Comparison of ENCODE assay signal across 11 mouse cellular contexts in the genomic region with DNA sequence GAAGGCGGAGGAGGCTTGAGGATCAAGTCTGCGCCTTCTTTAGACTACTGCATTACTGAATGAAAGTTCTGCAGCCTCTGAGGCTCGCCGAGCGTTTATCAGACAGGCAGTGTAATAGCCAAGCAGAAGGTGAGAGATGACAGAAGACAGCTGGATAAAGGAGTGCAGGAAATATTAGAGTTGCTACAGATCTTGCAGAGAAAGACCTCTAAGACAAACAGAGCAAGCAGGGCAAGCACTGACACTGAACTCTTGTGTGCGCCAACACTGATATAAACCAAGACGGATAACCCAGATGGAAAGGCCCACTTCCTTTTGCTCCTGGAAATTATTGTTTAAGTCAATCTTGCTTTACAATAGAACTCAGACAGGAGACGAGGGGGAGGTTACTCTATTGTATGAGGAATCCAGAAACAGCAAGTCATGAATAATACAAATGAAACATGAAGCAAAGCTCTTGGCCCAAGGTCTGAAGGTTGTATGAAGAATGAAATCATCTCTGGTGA.
DNase-seq lines count a peak whose midpoint lies in the region; ATAC-seq and TF ChIP-seq lines count a peak whose summit lies in the region.
"Had no signal": no experiment of that assay in that cellular context is flagged by ENCODE, and none has a peak within 500 bp of the region (broad histone marks: within the 10 kb centered on the region; RNA-seq: fewer than 3 reads in every experiment).

No protein-coding gene starts in this region.

- DNase-seq in frontal cortex, postnatal 14 days (ENCODE audit: low spot score in 2 of 2), result no peak
- DNase-seq in liver, postnatal 0 days, result no peak
- no peak for DNase-seq in liver, embryonic 11.5 days (ENCODE audit: low spot score)
- no peak for DNase-seq in stomach, postnatal 0 days (ENCODE audit: low spot score)
- DNase-seq in cerebellum, adult 18-20 months, result no peak
- DNase-seq: adrenal gland, postnatal 14 days had no signal

- ATAC-seq in frontal cortex, adult (ENCODE audit: low TSS enrichment), result 0 out of 2 replicates have a peak, but pooled peaks have one; percentile 48
- ATAC-seq in liver, postnatal 0 days, result no peak
- no peak for ATAC-seq in liver, embryonic 11.5 days (replicated peaks; ENCODE audit: low FRiP score)
- peak; percentile 93 for ATAC-seq in lung, embryonic 15.5 days (ENCODE audit: borderline replicate concordance, extremely low read depth, low FRiP score, low TSS enrichment)
- peak; percentile 77 for ATAC-seq in stomach, postnatal 0 days (ENCODE audit: low FRiP score, low TSS enrichment)
- ATAC-seq in CD4-positive, CD25-positive, alpha-beta regulatory T cell, adult 4 months, result no peak
- ATAC-seq: midbrain, embryonic 15.5 days had no signal

- no peaks in the 10 kb centered on the region for H3K9me3 ChIP-seq in liver, postnatal 0 days (ENCODE audit: low read length)
- no peaks in the 10 kb centered on the region for H3K9me3 ChIP-seq in liver, embryonic 11.5 days (ENCODE audit: control insufficient read depth, low read length)
- no peaks in the 10 kb centered on the region for H3K9me3 ChIP-seq in lung, embryonic 15.5 days
- no peaks in the 10 kb centered on the region for H3K9me3 ChIP-seq in stomach, postnatal 0 days (ENCODE audit: control insufficient read depth, low read length)
- H3K9me3 ChIP-seq: midbrain, embryonic 15.5 days; neural tube, embryonic 12.5 days had no signal

- H3K4me1 ChIP-seq in liver, postnatal 0 days (ENCODE audit: insufficient read depth), result 0 out of 2 replicates have a peak, but pooled peaks cover 2% of the 10 kb centered on the region
- H3K4me1 ChIP-seq in liver, embryonic 11.5 days (replicated peaks; ENCODE audit: control insufficient read depth, insufficient read depth, low read length), result no peaks in the 10 kb centered on the region
- peaks cover 21% of the 10 kb centered on the region for H3K4me1 ChIP-seq in lung, embryonic 15.5 days
- H3K4me1 ChIP-seq in stomach, postnatal 0 days (replicated peaks; ENCODE audit: control insufficient read depth, insufficient read depth), result no peaks in the 10 kb centered on the region
- H3K4me1 ChIP-seq: midbrain, embryonic 15.5 days had no signal

- no peak overlapping the region for H3K4me3 ChIP-seq in liver, postnatal 0 days (ENCODE audit: low read depth, low read length)
- H3K4me3 ChIP-seq in liver, embryonic 11.5 days (ENCODE audit: low read depth, low read length), result no peak overlapping the region
- no peak overlapping the region for H3K4me3 ChIP-seq in lung, embryonic 15.5 days
- no peak overlapping the region for H3K4me3 ChIP-seq in stomach, postnatal 0 days (ENCODE audit: low read depth, low read length)
- H3K4me3 ChIP-seq: midbrain, embryonic 15.5 days; neural tube, embryonic 12.5 days had no signal

- TF ChIP-seq EP300 in liver, postnatal 0 days (IDR thresholded peaks at IDR 0.05; ENCODE audit: low read depth), result no peak
- no peak for TF ChIP-seq EP300 in stomach, postnatal 0 days (optimal IDR thresholded peaks at IDR 0.05)

- no peak for TF ChIP-seq CTCF in liver, postnatal 0 days (IDR thresholded peaks at IDR 0.05; ENCODE audit: low read depth)
- TF ChIP-seq CTCF in stomach, postnatal 0 days (IDR thresholded peaks at IDR 0.05; ENCODE audit: low read depth), result no peak

- no peak overlapping the region for H3K9ac ChIP-seq in liver, postnatal 0 days (replicated peaks)
- H3K9ac ChIP-seq in liver, embryonic 11.5 days (ENCODE audit: low read depth, low read length), result no peak overlapping the region
- H3K9ac ChIP-seq in lung, embryonic 15.5 days, result no peak overlapping the region
- no peak overlapping the region for H3K9ac ChIP-seq in stomach, postnatal 0 days (ENCODE audit: low read length)
- H3K9ac ChIP-seq: midbrain, embryonic 15.5 days; neural tube, embryonic 12.5 days had no signal

- no peaks in the 10 kb centered on the region for H3K27me3 ChIP-seq in liver, postnatal 0 days (ENCODE audit: insufficient read depth, low read length)
- no peaks in the 10 kb centered on the region for H3K27me3 ChIP-seq in liver, embryonic 11.5 days (replicated peaks; ENCODE audit: control insufficient read depth, insufficient read depth, low read length)
- H3K27me3 ChIP-seq in lung, embryonic 15.5 days, result no peaks in the 10 kb centered on the region
- no peaks in the 10 kb centered on the region for H3K27me3 ChIP-seq in stomach, postnatal 0 days (ENCODE audit: control insufficient read depth, insufficient read depth, low read length)
- H3K27me3 ChIP-seq: midbrain, embryonic 15.5 days; neural tube, embryonic 12.5 days had no signal

- no peak overlapping the region for H3K4me2 ChIP-seq in liver, postnatal 0 days (ENCODE audit: low read depth, low read length)
- no peak overlapping the region for H3K4me2 ChIP-seq in liver, embryonic 11.5 days
- peak overlapping the region; percentile 42 for H3K4me2 ChIP-seq in lung, embryonic 15.5 days
- no peak overlapping the region for H3K4me2 ChIP-seq in stomach, postnatal 0 days (replicated peaks; ENCODE audit: low read depth)
- H3K4me2 ChIP-seq: midbrain, embryonic 15.5 days; neural tube, embryonic 12.5 days had no signal

- 80% methylated on average over 8 of the region's 8 CpGs for WGBS in liver, postnatal 0 days (ENCODE audit: insufficient replicate concordance)
- 59% methylated on average over 8 of the region's 8 CpGs for WGBS in liver, embryonic 11.5 days
- WGBS in lung, embryonic 15.5 days, result 31% methylated on average over 8 of the region's 8 CpGs
- 28% methylated on average over 8 of the region's 8 CpGs for WGBS in stomach, postnatal 0 days

- H3K36me3 ChIP-seq in liver, postnatal 0 days (replicated peaks; ENCODE audit: insufficient read depth, low read length), result no peaks in the 10 kb centered on the region
- H3K36me3 ChIP-seq in liver, embryonic 11.5 days (ENCODE audit: control insufficient read depth, insufficient read depth, low read length), result no peaks in the 10 kb centered on the region
- no peaks in the 10 kb centered on the region for H3K36me3 ChIP-seq in lung, embryonic 15.5 days
- no peaks in the 10 kb centered on the region for H3K36me3 ChIP-seq in stomach, postnatal 0 days (ENCODE audit: control insufficient read depth, insufficient read depth, low read length)
- H3K36me3 ChIP-seq: midbrain, embryonic 15.5 days; neural tube, embryonic 12.5 days had no signal

- H3K27ac ChIP-seq in liver, postnatal 0 days (ENCODE audit: low read depth), result 0 out of 2 replicates have a peak overlapping the region, but pooled peaks have one; percentile 6
- no peak overlapping the region; the same call in 1 of the 2 replicates for H3K27ac ChIP-seq in liver, embryonic 11.5 days (ENCODE audit: low read depth, low read length)
- peak overlapping the region; percentile 78 for H3K27ac ChIP-seq in lung, embryonic 15.5 days
- no peak overlapping the region for H3K27ac ChIP-seq in stomach, postnatal 0 days (replicated peaks)
- H3K27ac ChIP-seq: midbrain, embryonic 15.5 days; neural tube, embryonic 12.5 days had no signal

Comparison
In these comparisons a context has a peak if more than half of its experiments do, and no peak if none do; other contexts are left out.
1. H3K27ac ChIP-seq: peak in liver, postnatal 0 days (single experiment) and lung, embryonic 15.5 days (single experiment); none in liver, embryonic 11.5 days (single experiment) and stomach, postnatal 0 days (single experiment).
2. ATAC-seq: peak in frontal cortex, adult (single experiment), lung, embryonic 15.5 days (single experiment) and stomach, postnatal 0 days (single experiment); none in liver, postnatal 0 days (single experiment), liver, embryonic 11.5 days (single experiment) and CD4-positive, CD25-positive, alpha-beta regulatory T cell, adult 4 months (single experiment).